In genomic region chr8:31720585-31720984, GRCm38 (mm10) we compare ENCODE assay signal across 11 mouse cellular contexts.
A peak's percentile ranks its signal among the peaks of the same experiment; 100 is the strongest.
DNase-seq lines count a peak whose midpoint lies in the region; ATAC-seq and TF ChIP-seq lines count a peak whose summit lies in the region.
"Had no signal": no experiment of that assay in that cellular context is flagged by ENCODE, and none has a peak within 500 bp of the region (broad histone marks: within the 10 kb centered on the region; RNA-seq: fewer than 3 reads in every experiment).

No protein-coding gene starts in this region.

- H3K27me3 ChIP-seq in liver, embryonic 11.5 days (replicated peaks; ENCODE audit: control insufficient read depth, insufficient read depth, low read length), result no peaks in the 10 kb centered on the region
- no peaks in the 10 kb centered on the region for H3K27me3 ChIP-seq in myocyte (ENCODE audit: control insufficient read depth, insufficient read depth, insufficient read length)
- H3K27me3 ChIP-seq: heart, embryonic 13.5 days; megakaryocyte, embryonic 14.5 days had no signal

- peak overlapping the region; percentile 20; the same call in 1 of the 2 replicates for H3K9ac ChIP-seq in liver, embryonic 11.5 days (ENCODE audit: low read depth, low read length)
- H3K9ac ChIP-seq: heart, embryonic 13.5 days had no signal

- 31% methylated on average over 3 of the region's 3 CpGs for WGBS in liver, embryonic 11.5 days

- no peaks in the 10 kb centered on the region for H3K79me2 ChIP-seq in myocyte (ENCODE audit: control insufficient read depth, insufficient read depth)

- peak overlapping the region; percentile 71 for H3K27ac ChIP-seq in liver, embryonic 11.5 days (ENCODE audit: low read depth, low read length)
- H3K27ac ChIP-seq: heart, embryonic 13.5 days had no signal

- H3K4me3 ChIP-seq in liver, embryonic 11.5 days (ENCODE audit: low read depth, low read length), result no peak overlapping the region
- H3K4me3 ChIP-seq in myocyte, result no peak overlapping the region
- H3K4me3 ChIP-seq: heart, embryonic 13.5 days; megakaryocyte, embryonic 14.5 days had no signal

- no peaks in the 10 kb centered on the region for H3K9me3 ChIP-seq in liver, embryonic 11.5 days (ENCODE audit: control insufficient read depth, low read length)
- H3K9me3 ChIP-seq: heart, embryonic 13.5 days had no signal

- no peak overlapping the region for H3ac ChIP-seq in myocyte (ENCODE audit: control insufficient read depth, insufficient read length)

- peak; percentile 70 for ATAC-seq in liver, embryonic 11.5 days (replicated peaks; ENCODE audit: low FRiP score)
- ATAC-seq in inflammation-experienced regulatory T-cells, adult 6 months, result no peak

- H3K4me1 ChIP-seq in liver, embryonic 11.5 days (replicated peaks; ENCODE audit: control insufficient read depth, insufficient read depth, low read length), result peaks cover 30% of the 10 kb centered on the region
- H3K4me1 ChIP-seq: megakaryocyte, embryonic 14.5 days had no signal

- H3K4me2 ChIP-seq in liver, embryonic 11.5 days, result peak overlapping the region; percentile 46
- peak overlapping the region; percentile 28 for H3K4me2 ChIP-seq in myocyte (ENCODE audit: low read depth)
- H3K4me2 ChIP-seq: heart, embryonic 13.5 days had no signal

- no peaks in the 10 kb centered on the region for H3K36me3 ChIP-seq in liver, embryonic 11.5 days (ENCODE audit: control insufficient read depth, insufficient read depth, low read length)
- no peaks in the 10 kb centered on the region for H3K36me3 ChIP-seq in myocyte (ENCODE audit: control insufficient read depth, insufficient read depth)
- H3K36me3 ChIP-seq: heart, embryonic 13.5 days had no signal

- TF ChIP-seq POLR2A in myocyte (IDR thresholded peaks at IDR 0.05; ENCODE audit: insufficient read length, low read depth), result no peak

- intact Hi-C loops in heart, postnatal 25 days (cut with DNase I), result no loop called here

- peak; percentile 11 to 12 for DNase-seq in right cerebral cortex, adult 2 months (ENCODE audit: low spot score in 2 of 2)
- DNase-seq in right cerebral cortex, postnatal 14 days, result no peak
- peak; percentile 45 for DNase-seq in brain, adult 2 months (ENCODE audit: low read depth, low spot score)
- DNase-seq in liver, embryonic 11.5 days (ENCODE audit: low spot score), result peak; percentile 36
- no peak for DNase-seq in thymus, postnatal 14 days
- DNase-seq in heart, postnatal 25 days (ENCODE audit: low spot score), result no peak
- DNase-seq: cerebellum, adult 8-10 months had no signal

TF ChIP-seq in myocyte, 11 proteins besides CTCF, POLR2A, EP300 and RAD21:
- TF ChIP-seq TCF3 (IDR thresholded peaks at IDR 0.05; ENCODE audit: insufficient read length, low read depth) (no peak), MYOD1 (IDR thresholded peaks at IDR 0.05; ENCODE audit: control insufficient read depth in 1 of 3, insufficient read length in 2 of 3, low read depth in 2 of 3) (no peak), CEBPB (IDR thresholded peaks at IDR 0.05; ENCODE audit: insufficient read depth, poor library complexity, severe bottlenecking) (peak; percentile 70; the same call in 1 of the 2 replicates), MAX (IDR thresholded peaks at IDR 0.05; ENCODE audit: low read depth) (no peak)
TF ChIP-seq in myocyte: peak in this region for 1.

Comparison
In these comparisons a context has a peak if more than half of its experiments do, and no peak if none do; other contexts are left out.
1. DNase-seq: peak in right cerebral cortex, adult 2 months (2 of 2), brain, adult 2 months (single experiment) and liver, embryonic 11.5 days (single experiment); none in right cerebral cortex, postnatal 14 days (single experiment), thymus, postnatal 14 days (single experiment) and heart, postnatal 25 days (single experiment).